In genomic region chr17:57341568-57341967, GRCm38 (mm10) we compare ENCODE assay signal across 26 mouse cellular contexts. TPM values are rescaled to one million over a fixed set of nuclear protein-coding genes. Genes with fewer than 3 reads are reported as not detected.
DNase-seq lines count a peak whose midpoint lies in the region; ATAC-seq lines count a peak whose summit lies in the region.
"Had no signal": no experiment of that assay in that cellular context is flagged by ENCODE, and none has a peak within 500 bp of the region (broad histone marks: within the 10 kb centered on the region; RNA-seq: fewer than 3 reads in every experiment).

No protein-coding gene starts in this region.

- H3K4me1 ChIP-seq in liver, embryonic 11.5 days (replicated peaks; ENCODE audit: control insufficient read depth, insufficient read depth, low read length): no peaks in the 10 kb centered on the region
- H3K4me1 ChIP-seq in liver, embryonic 13.5 days (replicated peaks): peaks cover 7% of the 10 kb centered on the region; the same call in 1 of the 2 replicates
- H3K4me1 ChIP-seq: embryonic facial prominence, embryonic 12.5 days; heart, embryonic 12.5 days; hindbrain, embryonic 12.5 days; stomach, embryonic 15.5 days had no signal

- WGBS in liver, embryonic 11.5 days: 49% methylated on average over 4 of the region's 4 CpGs
- WGBS in liver, embryonic 13.5 days (ENCODE audit: insufficient replicate concordance): 30% methylated on average over 4 of the region's 4 CpGs

- no peak overlapping the region for H3K4me2 ChIP-seq in liver, embryonic 11.5 days
- H3K4me2 ChIP-seq in liver, embryonic 13.5 days: no peak overlapping the region
- H3K4me2 ChIP-seq: embryonic facial prominence, embryonic 12.5 days; heart, embryonic 12.5 days; hindbrain, embryonic 12.5 days; stomach, embryonic 15.5 days had no signal

- no peak overlapping the region for H3K27ac ChIP-seq in liver, embryonic 11.5 days (ENCODE audit: low read depth, low read length)
- no peak overlapping the region for H3K27ac ChIP-seq in liver, embryonic 13.5 days
- H3K27ac ChIP-seq: embryonic facial prominence, embryonic 12.5 days; hindbrain, embryonic 12.5 days; liver, embryonic 14.5 days; stomach, embryonic 15.5 days had no signal

- no peaks in the 10 kb centered on the region; the same call in none of the 2 replicates for H3K9me3 ChIP-seq in liver, embryonic 11.5 days (ENCODE audit: control insufficient read depth, low read length)
- no peaks in the 10 kb centered on the region for H3K9me3 ChIP-seq in liver, embryonic 13.5 days (replicated peaks)
- H3K9me3 ChIP-seq: stomach, embryonic 15.5 days had no signal

- H3K27me3 ChIP-seq in liver, embryonic 11.5 days (replicated peaks; ENCODE audit: control insufficient read depth, insufficient read depth, low read length): no peaks in the 10 kb centered on the region
- no peaks in the 10 kb centered on the region for H3K27me3 ChIP-seq in liver, embryonic 13.5 days
- H3K27me3 ChIP-seq: embryonic facial prominence, embryonic 12.5 days; heart, embryonic 12.5 days; hindbrain, embryonic 12.5 days; stomach, embryonic 15.5 days had no signal

- H3K9ac ChIP-seq in liver, embryonic 11.5 days (ENCODE audit: low read depth, low read length): no peak overlapping the region
- H3K9ac ChIP-seq in liver, embryonic 13.5 days: no peak overlapping the region
- H3K9ac ChIP-seq: embryonic facial prominence, embryonic 12.5 days; heart, embryonic 12.5 days; hindbrain, embryonic 12.5 days; liver, embryonic 14.5 days; stomach, embryonic 15.5 days had no signal

- DNase-seq in liver: peak; percentile 35
- no peak for DNase-seq in liver, embryonic 11.5 days (ENCODE audit: low spot score)
- DNase-seq in thymus, postnatal 4 days: peak; percentile 43
- DNase-seq in thymus, adult 18-20 months: no peak
- DNase-seq in liver, embryonic 13.5 days: no peak
- DNase-seq in adrenal gland, adult (ENCODE audit: inconsistent age in 2 of 2, low spot score in 1 of 2): no peak
- DNase-seq in frontal cortex, postnatal 14 days (ENCODE audit: low spot score in 2 of 2): no peak
- DNase-seq in retina, postnatal 1 day: no peak
- DNase-seq: adrenal gland, postnatal 25 days; B cell, adult 2 months; cerebellum, adult 2 months; gastrocnemius, postnatal 25 days; heart, postnatal 14 days; kidney, adult 8-10 months; kidney, postnatal 25 days; right cerebral cortex, postnatal 25 days had no signal

- no peak overlapping the region for H3K4me3 ChIP-seq in liver, embryonic 11.5 days (ENCODE audit: low read depth, low read length)
- no peak overlapping the region for H3K4me3 ChIP-seq in liver, embryonic 13.5 days (replicated peaks)
- H3K4me3 ChIP-seq: embryonic facial prominence, embryonic 12.5 days; erythroblast, embryonic 14.5 days; heart, embryonic 12.5 days; hindbrain, embryonic 12.5 days; megakaryocyte, embryonic 14.5 days; stomach, embryonic 15.5 days had no signal

- no peak for ATAC-seq in liver, embryonic 11.5 days (replicated peaks; ENCODE audit: low FRiP score)
- ATAC-seq in liver, embryonic 13.5 days (ENCODE audit: low read depth): peak; percentile 23; the same call in 1 of the 2 replicates
- ATAC-seq: forebrain, embryonic 14.5 days; lung, postnatal 0 days; midbrain, embryonic 16.5 days had no signal

- H3K36me3 ChIP-seq in liver, embryonic 11.5 days (ENCODE audit: control insufficient read depth, insufficient read depth, low read length): no peaks in the 10 kb centered on the region
- H3K36me3 ChIP-seq in liver, embryonic 13.5 days: no peaks in the 10 kb centered on the region
- H3K36me3 ChIP-seq: embryonic facial prominence, embryonic 12.5 days; heart, embryonic 12.5 days; hindbrain, embryonic 12.5 days; stomach, embryonic 15.5 days had no signal

RNA-seq across cellular contexts. Expression of gene Adgre1, which starts 16.9 kb away (rescaled TPM):
- polyA plus RNA-seq in liver, embryonic 11.5 days (2014; fragmentation: Nextera tagmentation; extraction: Ambion mirVana): 9.6 and 10.9 TPM in 2 replicates
- polyA plus RNA-seq in liver, embryonic 13.5 days (2015; fragmentation: Nextera tagmentation; extraction: Ambion mirVana): 17.0 and 20.5 TPM in 2 replicates

Comparison
In these comparisons a context has a peak if more than half of its experiments do, and no peak if none do; other contexts are left out.
1. DNase-seq: peak in liver (single experiment) and thymus, postnatal 4 days (single experiment); none in liver, embryonic 11.5 days (single experiment), thymus, adult 18-20 months (0 of 2), liver, embryonic 13.5 days (single experiment), adrenal gland, adult (0 of 2), frontal cortex, postnatal 14 days (0 of 2) and retina, postnatal 1 day (single experiment).